Mouse (Mus musculus) midbrain, embryonic 14.5 days (tissue): Measurements from ENCODE around the gene Tmtc1. TPM values are rescaled to one million over a fixed set of nuclear protein-coding genes. Genes with fewer than 3 reads are reported as not detected.

ENCODE experiments used
- ATAC-seq: fragments of 200-750 bp; cut with Nextera tagmentation; 2 replicates; pipeline ENCODE4 v1.8.0; 2017; ENCODE audit warnings: moderate number of reproducible peaks, moderate library complexity; ENCODE audit not compliant: low FRiP score, low TSS enrichment
- DNase-seq: peaks from one replicate; pipeline ENCODE4 v3.0.0-alpha.2; 2015
- H3K27ac ChIP-seq: fragments of 300-500 bp; sonication (generic); replicated peaks from 2 replicates; pipeline ENCODE4 v1.5.1; 2014; ENCODE audit warnings: mild to moderate bottlenecking, low read depth, low read length, moderate library complexity
- H3K27me3 ChIP-seq: fragments of 300-500 bp; sonication (generic); 2 replicates; pipeline ENCODE4 v1.6.1; 2014; ENCODE audit warnings: low read length, control low read depth, mixed read lengths; ENCODE audit not compliant: control insufficient read depth, insufficient read depth
- H3K36me3 ChIP-seq: fragments of 300-500 bp; sonication (generic); 2 replicates; pipeline ENCODE4 v1.6.1; 2014; ENCODE audit warnings: low read length, control low read depth; ENCODE audit not compliant: control insufficient read depth, insufficient read depth
- H3K4me1 ChIP-seq: fragments of 300-500 bp; sonication (generic); 2 replicates; pipeline ENCODE4 v1.6.1; 2014; ENCODE audit warnings: mild to moderate bottlenecking, antibody characterized with exemption, low read length, control low read depth; ENCODE audit not compliant: control insufficient read depth, insufficient read depth
- H3K4me2 ChIP-seq: fragments of 300-500 bp; sonication (generic); 2 replicates; pipeline ENCODE4 v1.6.1; 2014; ENCODE audit warnings: mild to moderate bottlenecking, low read length, moderate library complexity
- H3K4me3 ChIP-seq: fragments of 300-500 bp; sonication (generic); replicated peaks from 2 replicates; pipeline ENCODE4 v1.5.1; 2014; ENCODE audit warnings: low read depth, low read length
- H3K9ac ChIP-seq: fragments of 300-500 bp; sonication (generic); replicated peaks from 2 replicates; pipeline ENCODE4 v1.6.1; 2014; ENCODE audit warnings: mild to moderate bottlenecking, low read length, moderate library complexity
- H3K9me3 ChIP-seq: fragments of 300-500 bp; sonication (generic); 2 replicates; pipeline ENCODE4 v1.6.1; 2016; ENCODE audit warnings: low read length, control low read depth, mixed read lengths; ENCODE audit not compliant: control insufficient read depth
- WGBS: fragments of 180-500 bp; shearing (Covaris S2); extraction: QIAGEN DNeasy Blood & Tissue Kit; methylation state at CpG from one replicate; pipeline ENCODE4 v1.1.7; 2014; 5-methylcytosine and 5-hydroxymethylcytosine counted together
- polyA plus RNA-seq: library from polyadenylated mRNA; unstranded; fragments of >200 nt; fragmentation: Nextera tagmentation; extraction: Ambion mirVana; gene quantifications from 2 replicates; pipeline ENCODE4 v1.2.1, GENCODE M21; 2014

The Tmtc1 gene
- polyA plus RNA-seq, 1 experiment from 2014 or later, result 3.1 TPM

DNA sequence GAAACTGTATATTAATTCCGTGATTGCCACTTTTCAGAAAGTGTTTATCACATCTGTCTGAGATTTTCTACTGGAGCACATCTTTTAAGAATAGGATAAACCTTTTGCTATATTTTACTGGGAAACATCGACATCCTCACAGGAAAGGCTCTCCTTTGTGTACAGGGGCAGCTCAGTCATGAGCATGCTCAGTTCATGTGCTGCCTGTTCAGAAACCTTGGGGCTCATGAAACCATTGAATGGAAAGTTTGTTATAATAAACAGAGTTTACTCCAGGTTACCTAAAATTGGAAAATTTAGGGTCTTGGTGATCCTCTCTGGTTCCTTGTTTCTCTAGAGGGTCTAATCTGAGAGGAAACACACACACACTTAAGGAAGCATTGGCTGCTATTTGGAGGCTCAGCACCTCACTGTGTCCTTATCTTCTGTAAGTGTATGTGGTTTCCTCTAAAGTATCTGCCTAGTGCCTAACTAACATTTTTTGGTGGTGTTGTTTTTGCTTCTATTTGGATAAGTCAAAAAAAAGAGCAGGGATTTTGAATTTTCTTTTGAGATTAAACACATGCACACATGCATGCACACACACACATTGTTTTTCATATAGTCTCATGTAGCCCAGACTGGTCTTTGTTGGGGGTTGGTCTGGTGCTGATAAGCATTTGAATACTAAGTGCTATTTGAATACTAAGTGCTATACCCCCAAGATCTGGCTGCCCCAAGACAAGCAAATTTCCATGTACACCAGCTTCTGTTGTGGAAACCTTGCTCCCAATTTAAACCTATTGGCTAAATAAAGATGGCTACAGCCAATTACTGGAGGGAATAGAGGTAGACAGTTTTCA, 225.7 kb downstream of the Tmtc1 start:
- Histone ChIP-seq H3K9me3 (no peaks in the 10 kb centered on the region), H3K9ac (no peak overlapping the region), H3K4me3 (no peak overlapping the region), H3K4me2 (no peak overlapping the region), H3K4me1 (no peaks in the 10 kb centered on the region), H3K36me3 (no peaks in the 10 kb centered on the region), H3K27me3 (no peaks in the 10 kb centered on the region), H3K27ac (no peak overlapping the region)
- ATAC-seq (no peak), DNase-seq (no peak)
- 91% methylated on average over 2 of the region's 2 CpGs for WGBS

GRCm38 (mm10) chr6:148216752-148217151, 227.4 kb downstream of the Tmtc1 start:
- Histone ChIP-seq H3K9ac (no peak overlapping the region), H3K9me3 (no peaks in the 10 kb centered on the region), H3K36me3 (no peaks in the 10 kb centered on the region), H3K4me3 (no peak overlapping the region), H3K27ac (no peak overlapping the region), H3K4me1 (peaks cover 7% of the 10 kb centered on the region), H3K27me3 (no peaks in the 10 kb centered on the region), H3K4me2 (no peak overlapping the region)
- DNase-seq (no peak), ATAC-seq (no peak)
- WGBS, result 90% methylated on average over 4 of the region's 4 CpGs

- H3K4me2 ChIP-seq, result no peak overlapping the region
- H3K9me3 ChIP-seq, result no peaks in the 10 kb centered on the region
- no peaks in the 10 kb centered on the region for H3K27me3 ChIP-seq
- ATAC-seq (no peak), DNase-seq (peak; percentile 82)
- 7% methylated on average over 5 of the region's 5 CpGs for WGBS
- H3K36me3 ChIP-seq, result no peaks in the 10 kb centered on the region
- H3K4me3 ChIP-seq, result no peak overlapping the region
- H3K27ac ChIP-seq, result no peak overlapping the region
- no peak overlapping the region for H3K9ac ChIP-seq
- H3K4me1 ChIP-seq, result peaks cover 18% of the 10 kb centered on the region
Measured at GRCm38 (mm10) chr6:148214765-148215164, 229.4 kb downstream of the Tmtc1 start.

- peak within 1 kb of the TSS; percentile 97 for H3K4me3 ChIP-seq
- peaks cover 18% of the 10 kb centered on the region for H3K4me1 ChIP-seq
- under 1% methylated on average over 61 of the region's 61 CpGs for WGBS
- H3K27ac ChIP-seq, result peak within 1 kb of the TSS; percentile 89
- peak within 1 kb of the TSS; percentile 81 for H3K4me2 ChIP-seq
- DNase-seq (peak; percentile 100), ATAC-seq (peak; percentile 99)
- H3K9me3 ChIP-seq, result no peaks in the 10 kb centered on the region
- no peaks in the 10 kb centered on the region for H3K27me3 ChIP-seq
- no peaks in the 10 kb centered on the region for H3K36me3 ChIP-seq
- peak within 1 kb of the TSS; percentile 98 for H3K9ac ChIP-seq
Measured at GRCm38 (mm10) chr6:148211897-148212680, 232.1 kb downstream of the Tmtc1 start, which contains the start of gene Ergic2. Ergic2 (minus strand) TSS chr6:148212374.

- H3K4me1 ChIP-seq, result peaks cover 18% of the 10 kb centered on the region
- H3K9me3 ChIP-seq, result no peaks in the 10 kb centered on the region
- peak overlapping the region; percentile 89 for H3K27ac ChIP-seq
- H3K9ac ChIP-seq, result peak overlapping the region; percentile 98
- peak overlapping the region; percentile 97 for H3K4me3 ChIP-seq
- H3K4me2 ChIP-seq, result peak overlapping the region; percentile 80
- DNase-seq (no peak), ATAC-seq (peak; percentile 57)
- H3K27me3 ChIP-seq, result no peaks in the 10 kb centered on the region
- H3K36me3 ChIP-seq, result no peaks in the 10 kb centered on the region
- WGBS, result 1% methylated on average over 51 of the region's 51 CpGs
Measured at GRCm38 (mm10) chr6:148211391-148211876, 232.8 kb downstream of the Tmtc1 start.

DNA sequence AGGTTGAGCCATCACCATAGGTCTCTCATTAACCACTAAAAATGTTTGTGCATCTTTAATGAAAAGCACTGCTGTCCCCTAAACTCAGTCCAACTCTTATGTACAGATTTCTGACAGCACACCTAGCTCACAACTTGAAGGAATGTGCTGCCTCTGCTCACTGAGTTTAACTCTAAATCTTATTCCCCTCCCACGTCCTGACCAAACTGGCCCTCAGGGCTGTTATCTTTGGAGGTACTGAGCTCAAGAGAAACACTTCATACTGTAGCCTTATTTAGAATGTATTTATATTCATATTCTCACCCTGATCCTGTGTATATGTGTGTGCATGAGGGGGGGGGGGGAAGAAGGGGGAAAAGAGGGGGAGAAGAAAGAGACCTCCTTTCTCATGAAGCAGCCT, 236.7 kb downstream of the Tmtc1 start:
- Histone ChIP-seq H3K4me3 (no peak overlapping the region), H3K36me3 (peaks cover 17% of the 10 kb centered on the region)
- 92% methylated on average over 1 of the region's 1 CpGs for WGBS

DNA sequence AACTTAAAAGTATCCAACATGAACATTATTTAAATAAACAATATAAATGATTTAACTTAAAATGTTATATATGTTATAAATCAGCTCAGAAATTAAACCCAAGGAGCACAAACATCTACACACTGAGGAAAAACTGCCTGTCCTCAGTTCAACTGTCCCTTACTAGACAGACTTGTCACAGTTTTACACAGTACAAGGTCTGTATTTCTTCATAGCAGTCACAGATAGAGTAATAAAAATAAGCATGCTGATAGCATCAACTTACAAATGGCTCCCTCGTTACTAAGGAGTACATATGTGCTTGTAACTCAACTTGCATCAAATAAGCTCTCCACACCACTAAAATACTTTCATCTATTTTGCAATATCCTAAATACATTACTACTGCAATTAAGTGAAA, 239.1 kb downstream of the Tmtc1 start:
- 0 out of 2 replicates have a peak, but pooled peaks cover 1% of the 10 kb centered on the region for H3K4me1 ChIP-seq
- H3K9me3 ChIP-seq, result no peaks in the 10 kb centered on the region
- ATAC-seq, result no peak
- H3K27me3 ChIP-seq, result no peaks in the 10 kb centered on the region
- H3K27ac ChIP-seq, result no peak overlapping the region
- peaks cover 36% of the 10 kb centered on the region for H3K36me3 ChIP-seq
- H3K9ac ChIP-seq, result no peak overlapping the region
- H3K4me2 ChIP-seq, result no peak overlapping the region
- H3K4me3 ChIP-seq, result no peak overlapping the region
- DNase-seq, result no peak
- 96% methylated on average over 1 of the region's 1 CpGs for WGBS

More for the DNA sequence above, 236.7 kb downstream of the Tmtc1 start:
- Histone ChIP-seq H3K9ac (no peak overlapping the region), H3K27me3 (no peaks in the 10 kb centered on the region), H3K9me3 (no peaks in the 10 kb centered on the region), H3K27ac (no peak overlapping the region), H3K4me2 (no peak overlapping the region), H3K4me1 (peaks cover 12% of the 10 kb centered on the region)
- ATAC-seq, result no peak
- DNase-seq, result no peak

GRCm38 (mm10) chr6:148199729-148200128, 244.5 kb downstream of the Tmtc1 start:
- H3K9ac ChIP-seq, result no peak overlapping the region
- ATAC-seq (no peak), DNase-seq (no peak)
- H3K4me2 ChIP-seq, result no peak overlapping the region
- H3K27ac ChIP-seq, result no peak overlapping the region
- H3K4me3 ChIP-seq, result no peak overlapping the region
- no peaks in the 10 kb centered on the region for H3K27me3 ChIP-seq
- WGBS, result 96% methylated on average over 3 of the region's 3 CpGs
- H3K4me1 ChIP-seq, result no peaks in the 10 kb centered on the region
- no peaks in the 10 kb centered on the region for H3K9me3 ChIP-seq
- peaks cover 69% of the 10 kb centered on the region for H3K36me3 ChIP-seq
